Mouse (Mus musculus): ENCODE measurements around the gene Ormdl3.

GRCm38 (mm10) chr11:98599291-98599690 lies 12.1 kb upstream of the Ormdl3 start:
- TF ChIP-seq CTCF (IDR thresholded peaks at IDR 0.05; ENCODE audit: low read depth): no peak
- TF ChIP-seq EP300 (IDR thresholded peaks at IDR 0.05; ENCODE audit: low read depth): no peak

Data from liver, postnatal 0 days (tissue).